Mouse (Mus musculus) liver, embryonic 14.5 days (tissue): ENCODE data around the gene Txnip. TPM values are rescaled to one million over a fixed set of nuclear protein-coding genes. Genes with fewer than 3 reads are reported as not detected.

ENCODE experiments used
- ATAC-seq: fragments of 200-750 bp; cut with Nextera tagmentation; 2 replicates; pipeline ENCODE4 v1.8.0; 2017; ENCODE audit warnings: moderate number of reproducible peaks, mild to moderate bottlenecking, moderate library complexity; ENCODE audit not compliant: insufficient read depth
- DNase-seq, 3 experiments: peaks; one replicate each; pipeline ENCODE4 v3.0.0-alpha.2; 2012 to 2013; ENCODE audit warnings: low read depth in 3 of 3, low spot score in 3 of 3
- H3K27ac ChIP-seq: fragments of 300-500 bp; sonication (generic); 2 replicates; pipeline ENCODE4 v1.5.1; 2014; ENCODE audit warnings: moderate library complexity, mild to moderate bottlenecking, control low read depth, inconsistent platforms
- H3K27me3 ChIP-seq: fragments of 300-500 bp; sonication (generic); 2 replicates; pipeline ENCODE4 v1.6.1; 2014; ENCODE audit warnings: mild to moderate bottlenecking, low read length, moderate library complexity; ENCODE audit not compliant: control insufficient read depth, insufficient read depth
- H3K36me3 ChIP-seq: fragments of 300-500 bp; sonication (generic); replicated peaks from 2 replicates; pipeline ENCODE4 v1.6.1; 2014; ENCODE audit warnings: low read depth; ENCODE audit not compliant: control insufficient read depth, insufficient read depth
- H3K4me1 ChIP-seq, 2 experiments: fragments of 200-500 bp in 1 of 2; fragments of 300-500 bp in 1 of 2; sonication (generic) in 1 of 2; replicated peaks; 2 replicates each; pipeline ENCODE4 v1.6.1; 2012 to 2014; ENCODE audit warnings: antibody characterized with exemption in 1 of 2, inconsistent platforms in 1 of 2, low read length in 1 of 2; ENCODE audit not compliant: control insufficient read depth in 2 of 2, insufficient read depth in 2 of 2
- H3K4me2 ChIP-seq: fragments of 300-500 bp; sonication (generic); 2 replicates; pipeline ENCODE4 v1.6.1; 2014; ENCODE audit warnings: low read depth, mild to moderate bottlenecking, control low read depth, moderate library complexity
- H3K4me3 ChIP-seq, 2 experiments: fragments of 200-500 bp in 1 of 2; fragments of 300-500 bp in 1 of 2; sonication (generic) in 1 of 2; 2 replicates each; pipeline ENCODE4 v1.5.1; 2012 to 2014; ENCODE audit warnings: low read depth in 2 of 2, low read length in 2 of 2, mild to moderate bottlenecking in 2 of 2, control low read depth in 1 of 2, inconsistent platforms in 1 of 2, moderate library complexity in 1 of 2; ENCODE audit not compliant: insufficient read depth in 1 of 2
- H3K9ac ChIP-seq: fragments of 300-500 bp; sonication (generic); replicated peaks from 2 replicates; pipeline ENCODE4 v1.6.1; 2014; ENCODE audit warnings: mild to moderate bottlenecking, control low read depth, moderate library complexity
- H3K9me3 ChIP-seq: fragments of 300-500 bp; sonication (generic); 2 replicates; pipeline ENCODE4 v1.6.1; 2016; ENCODE audit warnings: low read length, mixed read lengths; ENCODE audit not compliant: control insufficient read depth
- CTCF ChIP-seq: IDR thresholded peaks from 2 replicates; pipeline ENCODE4 v1.5.1; 2016; ENCODE audit warnings: antibody characterized with exemption, low read depth, control low read depth
- EP300 ChIP-seq: IDR thresholded peaks from 2 replicates; pipeline ENCODE4 v1.6.1; 2016; ENCODE audit warnings: antibody characterized with exemption, low read depth
- WGBS: fragments of 180-500 bp; shearing (Covaris S2); extraction: QIAGEN DNeasy Blood & Tissue Kit; methylation state at CpG from one replicate; pipeline ENCODE4 v1.1.7; 2014; ENCODE audit not compliant: insufficient replicate concordance; 5-methylcytosine and 5-hydroxymethylcytosine counted together
- polyA plus RNA-seq, 2 experiments: library from polyadenylated mRNA; depleted of rRNA in 1 of 2; stranded (reverse) in 1 of 2; unstranded in 1 of 2; fragments of >200 nt; fragmentation: Nextera tagmentation in 1 of 2; extraction: Ambion mirVana in 1 of 2; gene quantifications; 2 replicates each; pipeline versions ENCODE4 v1.2.1 to v1.2.3; 2012 to 2014

Gene Txnip
- polyA plus RNA-seq, 2 experiments, result 32.5 to 42.8 TPM

- Histone ChIP-seq H3K27ac (no peak overlapping the region), H3K36me3 (no peaks in the 10 kb centered on the region), H3K9me3 (no peaks in the 10 kb centered on the region), H3K9ac (no peak overlapping the region), H3K4me3 (no peak overlapping the region), H3K27me3 (no peaks in the 10 kb centered on the region), H3K4me1 (peaks cover 8 to 33% of the 10 kb centered on the region in 2 experiments; a peak in 3 of 4 replicates), H3K4me2 (no peak overlapping the region)
- no peak for DNase-seq
- 61% methylated on average over 8 of the region's 8 CpGs for WGBS
- ATAC-seq, result no peak
- no peak for TF ChIP-seq CTCF
- TF ChIP-seq EP300, result no peak
These were observed 9.1 kb downstream of the Txnip start for GRCm38 (mm10) chr3:96566661-96567450.

- H3K4me1 ChIP-seq, result peaks cover 8 to 35% of the 10 kb centered on the region in 2 experiments; a peak in 3 of 4 replicates
- DNase-seq (no peak), ATAC-seq (no peak)
These were observed 10.8 kb downstream of the Txnip start for GRCm38 (mm10) chr3:96568605-96569004.

GRCm38 (mm10) chr3:96569506-96569905 lies 11.7 kb downstream of the Txnip start:
- DNase-seq, result no peak
- no peaks in the 10 kb centered on the region for H3K36me3 ChIP-seq
- peaks cover 2 to 27% of the 10 kb centered on the region in 2 experiments; a peak in 3 of 4 replicates for H3K4me1 ChIP-seq
- no peak overlapping the region for H3K27ac ChIP-seq
- no peaks in the 10 kb centered on the region for H3K27me3 ChIP-seq
- H3K4me2 ChIP-seq, result no peak overlapping the region
- no peak overlapping the region for H3K9ac ChIP-seq
- ATAC-seq, result no peak
- no peaks in the 10 kb centered on the region for H3K9me3 ChIP-seq
- TF ChIP-seq CTCF (no peak), EP300 (no peak)
- no peak overlapping the region for H3K4me3 ChIP-seq
- WGBS, result 84% methylated on average over 13 of the region's 13 CpGs

More at GRCm38 (mm10) chr3:96568605-96569004, 10.8 kb downstream of the Txnip start:
- TF ChIP-seq EP300 (no peak), CTCF (no peak)
- H3K36me3 ChIP-seq, result no peaks in the 10 kb centered on the region
- H3K27ac ChIP-seq, result no peak overlapping the region
- no peak overlapping the region for H3K4me3 ChIP-seq
- H3K4me2 ChIP-seq, result no peak overlapping the region
- H3K27me3 ChIP-seq, result no peaks in the 10 kb centered on the region
- H3K9me3 ChIP-seq, result no peaks in the 10 kb centered on the region
- WGBS, result 68% methylated on average over 8 of the region's 8 CpGs
- no peak overlapping the region for H3K9ac ChIP-seq

GRCm38 (mm10) chr3:96569966-96570605 lies 12.3 kb downstream of the Txnip start:
- no peak overlapping the region for H3K27ac ChIP-seq
- TF ChIP-seq EP300 (no peak), CTCF (no peak)
- DNase-seq (no peak), ATAC-seq (no peak)
- WGBS, result 68% methylated on average over 11 of the region's 11 CpGs
- no peaks in the 10 kb centered on the region for H3K27me3 ChIP-seq
- H3K4me1 ChIP-seq, result peaks cover 0 to 24% of the 10 kb centered on the region in 2 experiments; a peak in 3 of 4 replicates
- no peaks in the 10 kb centered on the region for H3K36me3 ChIP-seq
- no peaks in the 10 kb centered on the region for H3K9me3 ChIP-seq
- no peak overlapping the region for H3K4me2 ChIP-seq
- no peak overlapping the region for H3K4me3 ChIP-seq
- H3K9ac ChIP-seq, result no peak overlapping the region

GRCm38 (mm10) chr3:96570643-96571042 lies 12.9 kb downstream of the Txnip start:
- no peaks in the 10 kb centered on the region for H3K36me3 ChIP-seq
- 38% methylated on average over 7 of the region's 7 CpGs for WGBS
- TF ChIP-seq CTCF (no peak), EP300 (no peak)
- no peak overlapping the region for H3K4me2 ChIP-seq
- H3K27ac ChIP-seq, result no peak overlapping the region
- ATAC-seq (no peak), DNase-seq (no peak)
- H3K4me3 ChIP-seq, result no peak overlapping the region
- H3K9me3 ChIP-seq, result no peaks in the 10 kb centered on the region
- H3K27me3 ChIP-seq, result no peaks in the 10 kb centered on the region
- peaks cover 0 to 20% of the 10 kb centered on the region in 2 experiments; a peak in 3 of 4 replicates for H3K4me1 ChIP-seq
- no peak overlapping the region for H3K9ac ChIP-seq
